Mouse (Mus musculus): ENCODE measurements at regions not wholly inside any gene's neighbourhood (a gene's known extent, or its start where the extent isn't known, plus 50 kb on each side); places are given as distances from the start of the nearest gene placed in this dataset.

GRCm38 (mm10) chr3:70106141-70106540 is 98.7 kb downstream of the Otol1 start:
- Histone ChIP-seq H3K27ac (ENCODE audit: low read length) (no peak overlapping the region), H3K4me1 (ENCODE audit: insufficient read depth, low read depth, low read length) (no peaks in the 10 kb centered on the region), H3K4me2 (replicated peaks; ENCODE audit: low read depth, low read length) (no peak overlapping the region), H3K4me3 (ENCODE audit: low read depth, low read length) (no peak overlapping the region), H3K36me3 (ENCODE audit: insufficient read depth, low read length) (no peaks in the 10 kb centered on the region), H3K9ac (replicated peaks; ENCODE audit: low read depth) (no peak overlapping the region), H3K27me3 (replicated peaks; ENCODE audit: insufficient read depth, low read length) (no peaks in the 10 kb centered on the region), H3K9me3 (ENCODE audit: low read length) (no peaks in the 10 kb centered on the region)
- ATAC-seq (no peak), DNase-seq (ENCODE audit: low spot score) (no peak)
- no peak for TF ChIP-seq EP300 (IDR thresholded peaks at IDR 0.05)
- TF ChIP-seq CTCF (IDR thresholded peaks at IDR 0.05) = no peak
- WGBS = 74% methylated on average over 2 of the region's 2 CpGs

- H3K4me2 ChIP-seq (replicated peaks; ENCODE audit: low read depth, low read length) = no peak overlapping the region
- 68% methylated on average over 1 of the region's 1 CpGs for WGBS
- ATAC-seq (no peak), DNase-seq (ENCODE audit: low spot score) (no peak)
- H3K4me3 ChIP-seq (ENCODE audit: low read depth, low read length) = no peak overlapping the region
- TF ChIP-seq EP300 (IDR thresholded peaks at IDR 0.05) (no peak), CTCF (IDR thresholded peaks at IDR 0.05) (no peak)
- no peaks in the 10 kb centered on the region for H3K9me3 ChIP-seq (ENCODE audit: low read length)
- H3K27me3 ChIP-seq (replicated peaks; ENCODE audit: insufficient read depth, low read length) = no peaks in the 10 kb centered on the region
- H3K9ac ChIP-seq (replicated peaks; ENCODE audit: low read depth) = no peak overlapping the region
- no peaks in the 10 kb centered on the region for H3K36me3 ChIP-seq (ENCODE audit: insufficient read depth, low read length)
- H3K4me1 ChIP-seq (ENCODE audit: insufficient read depth, low read depth, low read length) = no peaks in the 10 kb centered on the region
- H3K27ac ChIP-seq (ENCODE audit: low read length) = no peak overlapping the region
Observed at GRCm38 (mm10) chr3:70126212-70126611, 118.8 kb downstream of the Otol1 start.

- no peaks in the 10 kb centered on the region for H3K27me3 ChIP-seq (replicated peaks; ENCODE audit: insufficient read depth, low read length)
- TF ChIP-seq CTCF (IDR thresholded peaks at IDR 0.05) (no peak), EP300 (IDR thresholded peaks at IDR 0.05) (no peak)
- no peaks in the 10 kb centered on the region for H3K36me3 ChIP-seq (ENCODE audit: insufficient read depth, low read length)
- ATAC-seq = no peak
- no peak overlapping the region for H3K4me3 ChIP-seq (ENCODE audit: low read depth, low read length)
- no peak overlapping the region for H3K27ac ChIP-seq (ENCODE audit: low read length)
- DNase-seq (ENCODE audit: low spot score) = no peak
- no peak overlapping the region for H3K4me2 ChIP-seq (replicated peaks; ENCODE audit: low read depth, low read length)
- H3K9me3 ChIP-seq (ENCODE audit: low read length) = no peaks in the 10 kb centered on the region
- no peaks in the 10 kb centered on the region for H3K4me1 ChIP-seq (ENCODE audit: insufficient read depth, low read depth, low read length)
- no peak overlapping the region for H3K9ac ChIP-seq (replicated peaks; ENCODE audit: low read depth)
- WGBS = 76% methylated on average over 8 of the region's 8 CpGs
Observed at GRCm38 (mm10) chr3:70130241-70131029, 123.0 kb downstream of the Otol1 start.

- Histone ChIP-seq H3K9ac (replicated peaks; ENCODE audit: low read depth) (no peak overlapping the region), H3K4me3 (ENCODE audit: low read depth, low read length) (no peak overlapping the region), H3K27ac (ENCODE audit: low read length) (no peak overlapping the region), H3K4me1 (ENCODE audit: insufficient read depth, low read depth, low read length) (no peaks in the 10 kb centered on the region), H3K36me3 (ENCODE audit: insufficient read depth, low read length) (no peaks in the 10 kb centered on the region), H3K27me3 (replicated peaks; ENCODE audit: insufficient read depth, low read length) (no peaks in the 10 kb centered on the region), H3K4me2 (replicated peaks; ENCODE audit: low read depth, low read length) (no peak overlapping the region), H3K9me3 (ENCODE audit: low read length) (no peaks in the 10 kb centered on the region)
- TF ChIP-seq EP300 (IDR thresholded peaks at IDR 0.05) = no peak
- DNase-seq (ENCODE audit: low spot score) (no peak), ATAC-seq (no peak)
- 76% methylated on average over 2 of the region's 2 CpGs for WGBS
Observed at GRCm38 (mm10) chr3:70134963-70135362, 127.5 kb downstream of the Otol1 start.

- Histone ChIP-seq H3K4me2 (replicated peaks; ENCODE audit: low read depth, low read length) (no peak overlapping the region), H3K9me3 (ENCODE audit: low read length) (no peaks in the 10 kb centered on the region), H3K4me3 (ENCODE audit: low read depth, low read length) (no peak overlapping the region), H3K27ac (ENCODE audit: low read length) (no peak overlapping the region), H3K4me1 (ENCODE audit: insufficient read depth, low read depth, low read length) (no peaks in the 10 kb centered on the region), H3K36me3 (ENCODE audit: insufficient read depth, low read length) (no peaks in the 10 kb centered on the region), H3K9ac (replicated peaks; ENCODE audit: low read depth) (no peak overlapping the region), H3K27me3 (replicated peaks; ENCODE audit: insufficient read depth, low read length) (no peaks in the 10 kb centered on the region)
- ATAC-seq (no peak), DNase-seq (ENCODE audit: low spot score) (peak; percentile 27)
- TF ChIP-seq CTCF (IDR thresholded peaks at IDR 0.05) (no peak), EP300 (IDR thresholded peaks at IDR 0.05) (no peak)
- WGBS = 54% methylated on average over 2 of the region's 2 CpGs
Observed at GRCm38 (mm10) chr3:70138488-70138887, 131.1 kb downstream of the Otol1 start.

GRCm38 (mm10) chr3:70138926-70139325 is 131.5 kb downstream of the Otol1 start:
- H3K27ac ChIP-seq (ENCODE audit: low read length) = no peak overlapping the region
- no peaks in the 10 kb centered on the region for H3K4me1 ChIP-seq (ENCODE audit: insufficient read depth, low read depth, low read length)
- H3K36me3 ChIP-seq (ENCODE audit: insufficient read depth, low read length) = no peaks in the 10 kb centered on the region
- WGBS = 35% methylated on average over 4 of the region's 4 CpGs
- no peak overlapping the region for H3K9ac ChIP-seq (replicated peaks; ENCODE audit: low read depth)
- no peak for ATAC-seq
- no peak overlapping the region for H3K4me2 ChIP-seq (replicated peaks; ENCODE audit: low read depth, low read length)
- no peaks in the 10 kb centered on the region for H3K9me3 ChIP-seq (ENCODE audit: low read length)
- DNase-seq (ENCODE audit: low spot score) = peak; percentile 10
- H3K27me3 ChIP-seq (replicated peaks; ENCODE audit: insufficient read depth, low read length) = no peaks in the 10 kb centered on the region
- H3K4me3 ChIP-seq (ENCODE audit: low read depth, low read length) = no peak overlapping the region
- TF ChIP-seq EP300 (IDR thresholded peaks at IDR 0.05) = no peak
- TF ChIP-seq CTCF (IDR thresholded peaks at IDR 0.05) = no peak

All from lung, postnatal 0 days (tissue).